Mouse (Mus musculus) cerebellum, adult 8-10 months (tissue): ENCODE data around the gene Ehmt1.

Source experiments
- DNase-seq: peaks from one replicate; pipeline ENCODE4 v3.0.0; 2022

The Ehmt1 gene

GRCm38 (mm10) chr2:24796833-24797457 is 122.5 kb downstream of the Ehmt1 start:
- DNase-seq: no peak

DNA sequence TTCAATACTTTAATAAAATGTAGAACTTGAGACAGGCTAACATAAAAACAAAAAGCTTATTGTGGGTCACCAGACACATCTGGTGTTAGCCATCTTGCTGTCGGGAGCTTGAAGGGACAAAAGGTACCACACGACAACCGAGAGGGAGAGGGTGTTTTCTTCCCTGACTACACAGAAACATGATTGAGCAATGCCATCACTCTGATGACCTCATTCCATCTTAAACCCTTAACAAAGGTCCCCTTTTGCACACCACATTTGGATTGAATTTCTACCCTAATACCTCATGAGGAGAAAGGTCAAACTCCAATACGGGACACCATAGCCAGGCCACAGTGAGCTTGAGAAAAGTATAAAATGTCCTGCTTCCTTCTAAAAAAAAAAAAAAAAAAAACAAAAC is 132.2 kb downstream of the Ehmt1 start:
- DNase-seq: no peak

DNA sequence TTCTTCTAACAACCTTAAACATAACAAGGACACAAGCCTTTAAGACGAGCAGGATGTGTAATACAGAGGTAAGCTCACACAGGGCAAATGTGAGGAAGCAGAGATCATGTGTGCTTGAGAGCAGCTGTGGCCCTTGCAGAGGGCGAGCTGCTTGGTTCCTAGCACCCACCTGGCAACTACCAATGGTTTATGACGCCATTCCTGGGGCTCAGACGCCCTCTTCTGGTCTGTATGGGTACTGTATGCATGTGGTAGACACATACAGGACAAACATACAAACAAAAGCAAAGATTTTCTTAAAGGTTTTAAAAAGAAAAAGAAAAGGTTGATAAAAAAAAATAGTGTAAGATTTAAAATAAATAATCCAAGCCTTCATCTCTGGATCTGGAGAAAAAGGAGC is 138.2 kb downstream of the Ehmt1 start:
- DNase-seq: no peak

GRCm38 (mm10) chr2:24776831-24777230 is 142.6 kb downstream of the Ehmt1 start:
- DNase-seq: no peak

GRCm38 (mm10) chr2:24775951-24776587 is 143.3 kb downstream of the Ehmt1 start:
- no peak for DNase-seq

DNA sequence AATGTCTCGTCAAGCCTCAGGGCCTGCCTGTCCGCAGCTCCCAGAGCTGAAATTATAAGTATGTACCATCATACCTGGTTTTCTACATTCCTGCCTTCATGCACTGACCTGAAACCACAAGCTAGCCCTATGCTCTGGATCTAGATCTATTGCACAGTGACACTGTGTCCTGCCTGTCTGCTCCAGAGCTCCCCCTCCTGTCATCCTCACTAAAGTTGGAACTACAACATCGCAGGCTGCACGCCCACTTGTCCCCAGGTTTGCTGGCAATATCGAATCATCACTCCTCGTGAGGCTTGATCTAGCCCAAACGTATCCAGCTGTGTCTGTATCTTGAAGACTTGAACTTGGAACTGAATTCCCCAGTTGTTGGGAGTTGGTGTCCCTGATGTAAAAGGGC is 144.6 kb downstream of the Ehmt1 start:
- no peak for DNase-seq

DNA sequence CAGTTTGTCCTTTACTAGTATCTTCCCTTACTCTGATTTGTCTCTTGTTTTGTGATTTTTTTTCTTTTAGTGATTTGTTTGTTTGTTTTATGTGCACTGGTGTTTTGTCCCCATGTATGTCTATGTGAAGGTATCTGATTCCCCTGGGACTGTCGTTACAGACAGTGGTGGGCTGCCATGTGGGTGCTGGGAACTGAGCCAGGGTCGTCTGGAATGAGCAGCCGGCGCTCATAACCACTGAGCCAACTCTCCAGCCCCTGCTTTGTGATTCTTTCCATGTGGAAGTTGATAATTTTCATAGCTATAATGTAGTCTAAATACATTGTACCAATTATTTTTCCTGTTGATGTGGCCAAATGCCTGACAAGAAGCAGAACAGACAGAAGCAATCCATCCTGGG is 148.6 kb downstream of the Ehmt1 start:
- DNase-seq: no peak

GRCm38 (mm10) chr2:24763115-24763557 is 156.3 kb downstream of the Ehmt1 start, which contains the start of gene Cacna1b:
TSS of gene Cacna1b (minus strand) at chr2:24763152.
- DNase-seq: peak; percentile 93

GRCm38 (mm10) chr2:24762446-24762960 is 156.9 kb downstream of the Ehmt1 start:
- no peak for DNase-seq

GRCm38 (mm10) chr2:24761923-24762445 is 157.4 kb downstream of the Ehmt1 start:
- DNase-seq: peak; percentile 65

- peak; percentile 60 for DNase-seq
These were observed 164.1 kb downstream of the Ehmt1 start for GRCm38 (mm10) chr2:24755276-24755675.

DNA sequence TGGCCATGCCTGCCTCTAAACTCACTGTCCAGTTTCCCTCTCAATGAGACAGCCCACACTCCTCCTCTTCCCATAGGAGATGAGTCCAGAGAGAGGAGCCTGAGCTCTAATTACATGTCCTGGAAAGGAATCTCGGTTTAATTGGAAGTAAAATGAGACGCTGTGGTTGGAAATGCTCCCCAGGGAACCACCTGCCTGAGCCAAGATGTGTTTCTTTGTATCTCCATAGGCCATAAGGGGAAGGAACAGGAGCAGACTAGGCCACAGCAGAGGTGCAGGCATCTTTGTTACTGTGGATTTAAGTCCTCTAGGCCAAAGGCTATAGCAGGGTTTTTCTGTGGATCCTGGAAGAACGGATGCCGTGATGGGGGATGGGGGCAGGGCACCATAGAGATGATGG is 166.8 kb downstream of the Ehmt1 start:
- DNase-seq: no peak

DNA sequence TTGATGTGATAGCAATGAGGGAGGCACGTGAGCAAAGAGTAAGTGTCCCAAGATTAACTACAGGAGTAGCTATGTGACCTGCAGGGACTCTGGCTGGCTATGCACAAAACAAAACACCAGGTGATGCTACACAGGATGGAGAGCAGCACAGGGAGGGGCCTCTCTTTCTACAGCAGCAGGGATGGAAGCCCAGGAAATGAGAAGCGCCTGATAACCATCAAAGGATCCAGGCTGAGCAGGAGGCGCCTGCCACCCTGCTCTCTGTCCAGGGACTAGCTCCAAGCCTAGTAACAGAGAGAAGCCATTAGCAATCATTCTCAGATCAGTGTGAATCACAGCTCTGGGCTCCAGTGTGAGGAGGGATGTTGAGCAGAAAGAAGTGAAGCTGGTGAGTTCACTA is 169.4 kb downstream of the Ehmt1 start:
- DNase-seq: no peak

- no peak for DNase-seq
These were observed 171.5 kb downstream of the Ehmt1 start for GRCm38 (mm10) chr2:24747878-24748277.
